Comparison of ENCODE assay signal across 12 mouse cellular contexts in the genomic region with DNA sequence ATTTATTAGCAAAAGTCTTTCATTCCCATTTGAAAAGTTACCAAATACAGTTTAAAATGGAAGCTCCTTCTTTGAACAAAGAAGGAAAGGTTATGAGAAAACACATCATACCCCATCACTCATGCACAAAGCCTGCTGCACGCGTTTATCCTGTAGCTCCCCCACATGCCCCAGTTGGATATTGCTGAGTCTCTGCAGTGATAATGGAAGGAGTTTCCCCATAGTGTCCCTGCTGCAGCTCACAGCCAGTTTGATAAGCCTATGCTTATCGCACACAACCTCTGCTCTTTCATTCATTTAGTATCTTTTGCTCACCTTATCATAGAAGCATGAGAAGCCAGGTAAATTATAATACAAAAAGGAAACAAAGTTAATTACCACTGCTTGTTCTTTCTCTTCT. TPM values are rescaled to one million over a fixed set of nuclear protein-coding genes. Genes with fewer than 3 reads are reported as not detected.
DNase-seq lines count a peak whose midpoint lies in the region; ATAC-seq lines count a peak whose summit lies in the region.
"Had no signal": no experiment of that assay in that cellular context is flagged by ENCODE, and none has a peak within 500 bp of the region (broad histone marks: within the 10 kb centered on the region; RNA-seq: fewer than 3 reads in every experiment).

No protein-coding gene starts in this region.

- no peaks in the 10 kb centered on the region for H3K27me3 ChIP-seq in limb, embryonic 11.5 days (ENCODE audit: control insufficient read depth, insufficient read depth, low read length)
- no peaks in the 10 kb centered on the region for H3K27me3 ChIP-seq in limb, embryonic 10.5 days (ENCODE audit: low read depth, poor library complexity, severe bottlenecking)
- H3K27me3 ChIP-seq in embryonic facial prominence, embryonic 14.5 days (replicated peaks; ENCODE audit: control insufficient read depth, insufficient read depth, low read length), result no peaks in the 10 kb centered on the region
- H3K27me3 ChIP-seq in neural tube, embryonic 14.5 days (ENCODE audit: control insufficient read depth, insufficient read depth, low read length), result no peaks in the 10 kb centered on the region

- no peak overlapping the region for H3K9ac ChIP-seq in limb, embryonic 11.5 days (ENCODE audit: low read length)
- no peak overlapping the region for H3K9ac ChIP-seq in embryonic facial prominence, embryonic 14.5 days (ENCODE audit: low read depth, low read length)
- no peak overlapping the region for H3K9ac ChIP-seq in neural tube, embryonic 14.5 days (replicated peaks; ENCODE audit: low read depth, low read length)
- H3K9ac ChIP-seq: liver, embryonic 14.5 days had no signal

- no peaks in the 10 kb centered on the region for H3K9me3 ChIP-seq in limb, embryonic 11.5 days (ENCODE audit: control insufficient read depth, low read length)
- no peaks in the 10 kb centered on the region for H3K9me3 ChIP-seq in limb, embryonic 10.5 days (replicated peaks)
- H3K9me3 ChIP-seq in embryonic facial prominence, embryonic 14.5 days (ENCODE audit: control insufficient read depth, low read length), result no peaks in the 10 kb centered on the region
- no peaks in the 10 kb centered on the region for H3K9me3 ChIP-seq in neural tube, embryonic 14.5 days (ENCODE audit: control insufficient read depth, low read length)

- peak; percentile 4 to 5 for DNase-seq in cerebellum, postnatal 14 days
- no peak for DNase-seq in cerebellum, adult 11 months
- DNase-seq in limb, embryonic 11.5 days (ENCODE audit: low spot score), result peak; percentile 27
- no peak for DNase-seq in limb, embryonic 10.5 days (ENCODE audit: low spot score)
- peak; percentile 16 for DNase-seq in embryonic facial prominence, embryonic 14.5 days (ENCODE audit: low spot score)
- DNase-seq in cerebellum, adult 9-11 months, result no peak
- no peak for DNase-seq in thymus, postnatal 36 days
- DNase-seq: thymus, postnatal 14 days had no signal

- no peaks in the 10 kb centered on the region for H3K36me3 ChIP-seq in limb, embryonic 11.5 days (ENCODE audit: control insufficient read depth, insufficient read depth, low read length)
- no peaks in the 10 kb centered on the region for H3K36me3 ChIP-seq in limb, embryonic 10.5 days
- no peaks in the 10 kb centered on the region for H3K36me3 ChIP-seq in embryonic facial prominence, embryonic 14.5 days (ENCODE audit: control insufficient read depth, insufficient read depth, low read length)
- H3K36me3 ChIP-seq in neural tube, embryonic 14.5 days (ENCODE audit: control insufficient read depth, insufficient read depth, low read length), result no peaks in the 10 kb centered on the region

- no peaks in the 10 kb centered on the region for H3K4me1 ChIP-seq in limb, embryonic 11.5 days (ENCODE audit: control insufficient read depth, insufficient read depth, low read length)
- H3K4me1 ChIP-seq in limb, embryonic 10.5 days, result no peaks in the 10 kb centered on the region
- H3K4me1 ChIP-seq in embryonic facial prominence, embryonic 14.5 days (ENCODE audit: control insufficient read depth, insufficient read depth, low read length), result no peaks in the 10 kb centered on the region
- no peaks in the 10 kb centered on the region for H3K4me1 ChIP-seq in neural tube, embryonic 14.5 days (ENCODE audit: control insufficient read depth, insufficient read depth, low read length)

- 77% methylated on average over 3 of the region's 3 CpGs for WGBS in limb, embryonic 11.5 days
- 65% methylated on average over 3 of the region's 3 CpGs for WGBS in limb, embryonic 10.5 days
- 47% methylated on average over 3 of the region's 3 CpGs for WGBS in embryonic facial prominence, embryonic 14.5 days
- WGBS in neural tube, embryonic 14.5 days, result 37% methylated on average over 3 of the region's 3 CpGs

- ATAC-seq in limb, embryonic 11.5 days (ENCODE audit: insufficient number of reproducible peaks, low FRiP score, low TSS enrichment, low read depth), result no peak
- 0 out of 2 replicates have a peak, but pooled peaks have one; percentile 55 for ATAC-seq in embryonic facial prominence, embryonic 14.5 days (ENCODE audit: low read depth)
- peak; percentile 93 for ATAC-seq in neural tube, embryonic 14.5 days (ENCODE audit: low read depth)
- ATAC-seq: intestine, embryonic 16.5 days had no signal

- no peak overlapping the region for H3K4me3 ChIP-seq in limb, embryonic 11.5 days (ENCODE audit: low read depth, low read length)
- H3K4me3 ChIP-seq in limb, embryonic 10.5 days, result no peak overlapping the region
- H3K4me3 ChIP-seq in embryonic facial prominence, embryonic 14.5 days (ENCODE audit: low read depth, low read length), result no peak overlapping the region
- no peak overlapping the region for H3K4me3 ChIP-seq in neural tube, embryonic 14.5 days (ENCODE audit: low read depth, low read length)

- no peak overlapping the region for H3K4me2 ChIP-seq in limb, embryonic 11.5 days (ENCODE audit: low read depth, severe bottlenecking)
- no peak overlapping the region for H3K4me2 ChIP-seq in embryonic facial prominence, embryonic 14.5 days (ENCODE audit: low read depth, low read length)
- no peak overlapping the region for H3K4me2 ChIP-seq in neural tube, embryonic 14.5 days (ENCODE audit: low read depth, low read length)

- no peak overlapping the region for H3K27ac ChIP-seq in limb, embryonic 11.5 days (replicated peaks; ENCODE audit: low read depth, low read length)
- H3K27ac ChIP-seq in limb, embryonic 10.5 days, result no peak overlapping the region
- H3K27ac ChIP-seq in embryonic facial prominence, embryonic 14.5 days (replicated peaks; ENCODE audit: low read depth, low read length), result no peak overlapping the region
- H3K27ac ChIP-seq in neural tube, embryonic 14.5 days (ENCODE audit: low read depth, low read length), result no peak overlapping the region
- H3K27ac ChIP-seq: liver, embryonic 14.5 days had no signal

RNA-seq across cellular contexts. Expression of gene 1700008P02Rik, which starts 55.1 kb away (rescaled TPM):
- polyA plus RNA-seq in limb, embryonic 11.5 days (2014; fragmentation: Nextera tagmentation; extraction: Ambion mirVana), result not detected in 2 replicates
- not detected in 2 replicates for polyA plus RNA-seq in limb, embryonic 10.5 days (2016; fragmentation: Nextera tagmentation; extraction: Ambion mirVana)
- polyA plus RNA-seq in embryonic facial prominence, embryonic 14.5 days (2014; fragmentation: Nextera tagmentation; extraction: Ambion mirVana), result not detected in 2 replicates
- polyA plus RNA-seq in neural tube, embryonic 14.5 days (2014; fragmentation: Nextera tagmentation; extraction: Ambion mirVana), result not detected in 2 replicates
- polyA plus RNA-seq: C2C12; intestine, embryonic 16.5 days; liver, embryonic 14.5 days had no signal

Comparison
In these comparisons a context has a peak if more than half of its experiments do, and no peak if none do; other contexts are left out.
1. DNase-seq: peak in cerebellum, postnatal 14 days (2 of 2), limb, embryonic 11.5 days (single experiment) and embryonic facial prominence, embryonic 14.5 days (single experiment); none in cerebellum, adult 11 months (single experiment), limb, embryonic 10.5 days (single experiment), cerebellum, adult 9-11 months (single experiment) and thymus, postnatal 36 days (0 of 2).